16 mouse cellular contexts compared by ENCODE assay signal in genomic region chr15:25509139-25509538, GRCm38 (mm10).
A peak's percentile ranks its signal among the peaks of the same experiment; 100 is the strongest.
DNase-seq lines count a peak whose midpoint lies in the region; ATAC-seq and TF ChIP-seq lines count a peak whose summit lies in the region.
"Had no signal": no experiment of that assay in that cellular context is flagged by ENCODE, and none has a peak within 500 bp of the region (broad histone marks: within the 10 kb centered on the region; RNA-seq: fewer than 3 reads in every experiment).

No protein-coding gene starts in this region.

- H3K27ac ChIP-seq in midbrain, embryonic 15.5 days, result peak overlapping the region; percentile 45; the same call in 1 of the 2 replicates
- H3K27ac ChIP-seq in midbrain, postnatal 0 days (ENCODE audit: low read depth, low read length), result no peak overlapping the region
- no peak overlapping the region for H3K27ac ChIP-seq in forebrain, postnatal 0 days (ENCODE audit: low read depth, low read length)
- H3K27ac ChIP-seq in liver, embryonic 12.5 days, result no peak overlapping the region
- H3K27ac ChIP-seq: heart, embryonic 15.5 days; hindbrain, embryonic 15.5 days; layer of hippocampus, adult 2 months had no signal

- no peaks in the 10 kb centered on the region for H3K9me3 ChIP-seq in midbrain, embryonic 15.5 days
- no peaks in the 10 kb centered on the region for H3K9me3 ChIP-seq in midbrain, postnatal 0 days (ENCODE audit: low read length)
- no peaks in the 10 kb centered on the region for H3K9me3 ChIP-seq in forebrain, postnatal 0 days (ENCODE audit: low read length)
- H3K9me3 ChIP-seq in liver, embryonic 12.5 days (replicated peaks), result no peaks in the 10 kb centered on the region
- H3K9me3 ChIP-seq: heart, embryonic 15.5 days; hindbrain, embryonic 15.5 days had no signal

- no peak for TF ChIP-seq CTCF in midbrain, postnatal 0 days (IDR thresholded peaks at IDR 0.05)
- no peak for TF ChIP-seq CTCF in forebrain, postnatal 0 days (IDR thresholded peaks at IDR 0.05; ENCODE audit: low read depth)

- no peak overlapping the region for H3K9ac ChIP-seq in midbrain, embryonic 15.5 days
- H3K9ac ChIP-seq in midbrain, postnatal 0 days (replicated peaks; ENCODE audit: low read length, poor library complexity, severe bottlenecking), result no peak overlapping the region
- H3K9ac ChIP-seq in forebrain, postnatal 0 days, result no peak overlapping the region
- H3K9ac ChIP-seq in liver, embryonic 12.5 days, result no peak overlapping the region
- H3K9ac ChIP-seq: heart, embryonic 15.5 days; hindbrain, embryonic 15.5 days had no signal

- no peak overlapping the region for H3K4me3 ChIP-seq in midbrain, embryonic 15.5 days
- H3K4me3 ChIP-seq in midbrain, postnatal 0 days (ENCODE audit: low read depth, low read length), result no peak overlapping the region
- H3K4me3 ChIP-seq in forebrain, postnatal 0 days (ENCODE audit: low read depth, low read length), result no peak overlapping the region
- H3K4me3 ChIP-seq in liver, embryonic 12.5 days, result no peak overlapping the region
- H3K4me3 ChIP-seq: heart, embryonic 15.5 days; hindbrain, embryonic 15.5 days; layer of hippocampus, adult 2 months had no signal

- 0 out of 2 replicates have a peak, but pooled peaks have one; percentile 6 for ATAC-seq in midbrain, embryonic 15.5 days (replicated peaks)
- ATAC-seq in midbrain, postnatal 0 days (ENCODE audit: low FRiP score), result no peak
- ATAC-seq in forebrain, postnatal 0 days, result no peak
- no peak for ATAC-seq in liver, embryonic 12.5 days
- ATAC-seq: lung, postnatal 0 days had no signal

- peaks cover 7% of the 10 kb centered on the region for H3K4me1 ChIP-seq in midbrain, embryonic 15.5 days
- no peaks in the 10 kb centered on the region for H3K4me1 ChIP-seq in midbrain, postnatal 0 days (ENCODE audit: insufficient read depth, low read length)
- no peaks in the 10 kb centered on the region for H3K4me1 ChIP-seq in forebrain, postnatal 0 days (ENCODE audit: insufficient read depth)
- no peaks in the 10 kb centered on the region for H3K4me1 ChIP-seq in liver, embryonic 12.5 days
- H3K4me1 ChIP-seq: heart, embryonic 15.5 days had no signal

- H3K4me2 ChIP-seq in midbrain, embryonic 15.5 days, result no peak overlapping the region
- no peak overlapping the region for H3K4me2 ChIP-seq in midbrain, postnatal 0 days (ENCODE audit: low read depth, low read length, poor library complexity, severe bottlenecking)
- H3K4me2 ChIP-seq in forebrain, postnatal 0 days (ENCODE audit: low read depth), result no peak overlapping the region
- H3K4me2 ChIP-seq in liver, embryonic 12.5 days, result no peak overlapping the region
- H3K4me2 ChIP-seq: heart, embryonic 15.5 days; hindbrain, embryonic 15.5 days had no signal

- H3K36me3 ChIP-seq in midbrain, embryonic 15.5 days (replicated peaks), result no peaks in the 10 kb centered on the region
- H3K36me3 ChIP-seq in midbrain, postnatal 0 days (ENCODE audit: insufficient read depth, low read length), result no peaks in the 10 kb centered on the region
- H3K36me3 ChIP-seq in forebrain, postnatal 0 days (ENCODE audit: insufficient read depth), result no peaks in the 10 kb centered on the region
- H3K36me3 ChIP-seq in liver, embryonic 12.5 days, result no peaks in the 10 kb centered on the region
- H3K36me3 ChIP-seq: heart, embryonic 15.5 days; hindbrain, embryonic 15.5 days had no signal

- 49% methylated on average over 7 of the region's 7 CpGs for WGBS in midbrain, embryonic 15.5 days
- WGBS in midbrain, postnatal 0 days, result 52% methylated on average over 7 of the region's 7 CpGs
- WGBS in forebrain, postnatal 0 days, result 59% methylated on average over 7 of the region's 7 CpGs
- 46% methylated on average over 7 of the region's 7 CpGs for WGBS in liver, embryonic 12.5 days (ENCODE audit: insufficient replicate concordance)

- peaks cover 10% of the 10 kb centered on the region; the same call in 1 of the 2 replicates for H3K27me3 ChIP-seq in midbrain, embryonic 15.5 days (replicated peaks)
- no peaks in the 10 kb centered on the region for H3K27me3 ChIP-seq in midbrain, postnatal 0 days (ENCODE audit: insufficient read depth, low read length)
- H3K27me3 ChIP-seq in forebrain, postnatal 0 days (ENCODE audit: insufficient read depth, low read length), result peaks cover 15% of the 10 kb centered on the region
- H3K27me3 ChIP-seq in liver, embryonic 12.5 days (replicated peaks), result no peaks in the 10 kb centered on the region
- H3K27me3 ChIP-seq: CH12.LX; hindbrain, embryonic 15.5 days had no signal

- DNase-seq in adrenal gland, adult (ENCODE audit: inconsistent age in 2 of 2, low spot score in 1 of 2), result peak; percentile 29 to 56
- DNase-seq in adrenal gland, adult 8-10 months, result no peak
- no peak for DNase-seq in midbrain, postnatal 0 days (ENCODE audit: low spot score)
- peak; percentile 54 for DNase-seq in kidney, postnatal 10 days
- no peak for DNase-seq in forebrain, postnatal 0 days
- DNase-seq in spleen, postnatal 10 days (ENCODE audit: low spot score in 2 of 2), result no peak
- DNase-seq: cerebellum, adult 11 months; right cerebral cortex, postnatal 4 days; thymus, postnatal 14 days had no signal

Comparison
In these comparisons a context has a peak if more than half of its experiments do, and no peak if none do; other contexts are left out.
1. DNase-seq: peak in adrenal gland, adult (2 of 2) and kidney, postnatal 10 days (single experiment); none in adrenal gland, adult 8-10 months (single experiment), midbrain, postnatal 0 days (single experiment), forebrain, postnatal 0 days (single experiment) and spleen, postnatal 10 days (0 of 2).